Mouse (Mus musculus): ENCODE data around the gene Scp2.

- no peak for TF ChIP-seq CTCF (IDR thresholded peaks at IDR 0.05; ENCODE audit: low read depth, low read length)
- no peak for TF ChIP-seq GATA1 (IDR thresholded peaks at IDR 0.05; ENCODE audit: borderline replicate concordance, low read length)
Measured at GRCm38 (mm10) chr4:108072086-108072485, 72.7 kb downstream of the Scp2 start.

All from G1E (cell line).